Mouse (Mus musculus) bone marrow macrophage, adult 2 months (primary cell): Measurements from ENCODE around the gene Ppp1r26.

Source experiments
- CTCF ChIP-seq: IDR thresholded peaks from 2 replicates; pipeline ENCODE4 v1.5.1; 2012; ENCODE audit warnings: low read depth, mild to moderate bottlenecking, low read length, moderate library complexity
- POLR2A ChIP-seq: IDR thresholded peaks from 2 replicates; pipeline ENCODE4 v1.6.1; 2012; ENCODE audit warnings: mild to moderate bottlenecking, low read depth, low read length, borderline replicate concordance

DNA sequence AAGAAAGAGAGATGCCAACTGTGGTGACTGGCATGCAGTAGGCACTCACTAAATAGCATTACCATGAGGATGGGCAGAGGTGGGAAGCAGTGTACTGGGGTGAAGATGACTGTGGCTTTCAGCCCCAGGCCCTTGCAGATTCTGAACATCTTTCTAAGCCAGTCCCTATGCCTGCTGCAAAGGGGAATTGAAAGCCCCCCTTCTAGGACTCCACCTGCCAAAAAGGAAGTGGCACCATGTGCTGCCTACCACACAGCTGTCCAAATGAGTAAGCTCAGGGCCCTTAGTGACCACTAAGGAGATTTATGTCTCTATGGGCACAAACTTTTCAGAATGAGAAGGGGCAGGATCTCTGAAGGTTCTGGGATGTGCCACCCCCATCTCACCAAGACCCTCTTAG, 44.5 kb upstream of the Ppp1r26 start:
- TF ChIP-seq CTCF (no peak), POLR2A (no peak)
